Mouse (Mus musculus) ES-E14 (cell line): ENCODE data around the gene Dync1li2.

Experiments
- CHD2 ChIP-seq: IDR thresholded peaks from 2 replicates; pipeline ENCODE4 v1.6.1; 2014; ENCODE audit warnings: mild to moderate bottlenecking, low read depth, low read length, inconsistent platforms
- HCFC1 ChIP-seq: IDR thresholded peaks from 2 replicates; pipeline ENCODE4 v1.6.1; 2012; ENCODE audit warnings: low read length, inconsistent platforms, borderline replicate concordance; ENCODE audit not compliant: insufficient read depth
- MAFK ChIP-seq: IDR thresholded peaks from 2 replicates; pipeline ENCODE4 v1.6.1; 2014; ENCODE audit warnings: mild to moderate bottlenecking, low read depth, low read length, inconsistent platforms; ENCODE audit not compliant: insufficient read depth
- ZNF384 ChIP-seq: IDR thresholded peaks from 2 replicates; pipeline ENCODE4 v1.6.1; 2012; ENCODE audit warnings: low read depth, low read length, inconsistent platforms

DNA sequence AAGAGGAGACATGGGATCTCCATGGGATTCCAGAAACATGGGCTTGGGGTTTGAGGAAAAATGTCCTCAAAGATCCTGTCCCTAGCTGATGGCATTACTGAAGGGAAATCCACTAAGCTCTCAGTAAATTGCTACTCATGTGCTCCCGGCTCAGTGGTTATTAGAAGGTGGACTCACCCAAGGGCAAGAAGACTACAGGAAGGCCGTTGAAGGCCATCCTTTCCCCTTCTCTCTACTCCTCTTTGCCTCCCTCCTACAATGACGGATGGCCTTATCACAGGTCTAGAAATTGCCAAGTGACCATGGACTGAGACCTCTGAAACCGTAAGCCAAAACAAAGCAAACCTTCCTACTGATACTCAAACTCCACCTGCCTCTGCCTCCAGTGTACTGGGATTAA lies 6.3 kb downstream of the Dync1li2 start:
- TF ChIP-seq MAFK (no peak), ZNF384 (no peak), HCFC1 (no peak), CHD2 (no peak)
